Mouse (Mus musculus) CH12.LX (cell line): ENCODE results near the gene Srp14. TPM values are rescaled to one million over a fixed set of nuclear protein-coding genes. Genes with fewer than 3 reads are reported as not detected.

Experiments
- DNase-seq: peaks from one replicate; pipeline ENCODE4 v3.0.0-alpha.2; 2013; ENCODE audit errors: extremely low read depth
- H3K27ac ChIP-seq: 2 replicates; pipeline ENCODE4 v1.5.1; 2012; ENCODE audit warnings: low read depth, mild to moderate bottlenecking, control low read depth, moderate library complexity; ENCODE audit not compliant: insufficient read depth
- H3K27me3 ChIP-seq: replicated peaks from 2 replicates; pipeline ENCODE3; 2012; ENCODE audit warnings: inconsistent platforms
- H3K36me3 ChIP-seq, 2 experiments: replicated peaks in 1 of 2; 2 replicates each; pipeline versions ENCODE3 to v1.6.1; 2012; ENCODE audit warnings: inconsistent platforms in 1 of 2, low read length in 1 of 2, mild to moderate bottlenecking in 1 of 2, mixed read lengths in 1 of 2, moderate library complexity in 1 of 2; ENCODE audit not compliant: control insufficient read depth in 1 of 2, insufficient read depth in 1 of 2
- H3K4me1 ChIP-seq, 2 experiments: 2 replicates each; pipeline ENCODE4 v1.6.1; 2012; ENCODE audit warnings: inconsistent platforms in 1 of 2, moderate library complexity in 1 of 2; ENCODE audit not compliant: insufficient read depth in 2 of 2, control insufficient read depth in 1 of 2
- H3K4me2 ChIP-seq: 2 replicates; pipeline ENCODE4 v1.6.1; 2012; ENCODE audit warnings: low read depth, mild to moderate bottlenecking, control low read depth; ENCODE audit not compliant: poor library complexity, insufficient read depth, severe bottlenecking
- H3K4me3 ChIP-seq, 3 experiments: fragments of 150-350 bp in 1 of 3; sonication (generic) in 1 of 3; replicated peaks in 1 of 3; 2 replicates each; pipeline versions ENCODE3 to v1.5.1; 2011 to 2012; ENCODE audit warnings: low read depth in 2 of 3, low read length in 2 of 3, mild to moderate bottlenecking in 2 of 3, moderate library complexity in 2 of 3, control low read depth in 1 of 3, improper control_type of control experiment in 1 of 3, inconsistent platforms in 1 of 3, mixed read lengths in 1 of 3; ENCODE audit not compliant: poor library complexity in 1 of 3
- H3K79me2 ChIP-seq: replicated peaks from 2 replicates; pipeline ENCODE4 v1.6.1; 2012; ENCODE audit warnings: mild to moderate bottlenecking, moderate library complexity; ENCODE audit not compliant: control insufficient read depth, poor library complexity, insufficient read depth, severe bottlenecking; ENCODE audit errors: extremely low read depth
- H3K9ac ChIP-seq: 2 replicates; pipeline ENCODE4 v1.6.1; 2012; ENCODE audit warnings: low read depth, mild to moderate bottlenecking, control low read depth, moderate library complexity; ENCODE audit not compliant: insufficient read depth
- H3K9me3 ChIP-seq: replicated peaks from 2 replicates; pipeline ENCODE3; 2012; ENCODE audit warnings: low read length, inconsistent platforms, mixed read lengths
- BHLHE40 ChIP-seq: IDR thresholded peaks from 2 replicates; pipeline ENCODE4 v1.6.1; 2011; ENCODE audit warnings: mild to moderate bottlenecking, low read depth, low read length, improper control_type of control experiment
- CHD1 ChIP-seq: IDR thresholded peaks from 2 replicates; pipeline ENCODE4 v1.6.1; 2012; ENCODE audit warnings: low read depth, low read length, improper control_type of control experiment, inconsistent platforms
- ELF1 ChIP-seq: IDR thresholded peaks from 2 replicates; pipeline ENCODE4 v1.6.1; 2014; ENCODE audit warnings: low read depth, mild to moderate bottlenecking, inconsistent platforms, low read length, improper control_type of control experiment
- HCFC1 ChIP-seq: IDR thresholded peaks from 2 replicates; pipeline ENCODE4 v1.6.1; 2012; ENCODE audit warnings: low read depth, mild to moderate bottlenecking, inconsistent platforms, low read length, improper control_type of control experiment
- JUND ChIP-seq: conservative IDR thresholded peaks from 2 replicates; pipeline ENCODE4 v1.6.1; 2011; ENCODE audit warnings: low read depth, low read length, improper control_type of control experiment
- KAT2A ChIP-seq: IDR thresholded peaks from 2 replicates; pipeline ENCODE4 v1.6.1; 2012; ENCODE audit warnings: low read length, improper control_type of control experiment, inconsistent platforms; ENCODE audit not compliant: insufficient replicate concordance
- MAZ ChIP-seq: IDR thresholded peaks from 2 replicates; pipeline ENCODE4 v1.6.1; 2012; ENCODE audit warnings: low read depth, mild to moderate bottlenecking, inconsistent platforms, low read length, improper control_type of control experiment, moderate library complexity
- MXI1 ChIP-seq: IDR thresholded peaks from 2 replicates; pipeline ENCODE4 v1.6.1; 2011; ENCODE audit warnings: mild to moderate bottlenecking, low read depth, low read length, improper control_type of control experiment
- POLR2A ChIP-seq: IDR thresholded peaks from 2 replicates; pipeline ENCODE4 v1.6.1; 2011; ENCODE audit warnings: low read depth, mild to moderate bottlenecking, improper control_type of control experiment, low read length
- POLR2AphosphoS2 ChIP-seq: IDR thresholded peaks from 2 replicates; pipeline ENCODE4 v1.6.1; 2011; ENCODE audit warnings: low read depth, low read length, improper control_type of control experiment
- RAD21 ChIP-seq: IDR thresholded peaks from 2 replicates; pipeline ENCODE4 v1.6.1; 2011; ENCODE audit warnings: low read depth, mild to moderate bottlenecking, low read length, improper control_type of control experiment, moderate library complexity
- SIN3A ChIP-seq: IDR thresholded peaks from 2 replicates; pipeline ENCODE4 v1.6.1; 2012; ENCODE audit warnings: low read length, improper control_type of control experiment, inconsistent platforms
- SMC3 ChIP-seq: IDR thresholded peaks from 2 replicates; pipeline ENCODE4 v1.6.1; 2011; ENCODE audit warnings: low read depth, low read length, improper control_type of control experiment
- TBP ChIP-seq: conservative IDR thresholded peaks from 2 replicates; pipeline ENCODE4 v1.6.1; 2011; ENCODE audit warnings: low read depth, low read length, improper control_type of control experiment
- TCF12 ChIP-seq: IDR thresholded peaks from 2 replicates; pipeline ENCODE4 v1.6.1; 2014; ENCODE audit warnings: low read depth, mild to moderate bottlenecking, inconsistent platforms, low read length, improper control_type of control experiment
- UBTF ChIP-seq: IDR thresholded peaks from 2 replicates; pipeline ENCODE4 v1.6.1; 2012; ENCODE audit warnings: low read depth, mild to moderate bottlenecking, inconsistent platforms, low read length, improper control_type of control experiment, moderate library complexity
- USF2 ChIP-seq: conservative IDR thresholded peaks from 2 replicates; pipeline ENCODE4 v1.6.1; 2011; ENCODE audit warnings: low read depth, low read length, improper control_type of control experiment
- ZC3H11A ChIP-seq: IDR thresholded peaks from 2 replicates; pipeline ENCODE4 v1.6.1; 2012; ENCODE audit warnings: low read depth, mild to moderate bottlenecking, inconsistent platforms, low read length, improper control_type of control experiment
- dilution Hi-C: fragments of 300-500 bp; cut with MboI; formaldehyde crosslinking; loops from 2 replicates; pipeline ENCODE4 v1.14.3; 2020; ENCODE audit warnings: low sequenced_read_pairs; ENCODE audit not compliant: extremely low pct_unique_long_range_greater_than_20kb, extremely low pct_ligation_motif_present
- in situ Hi-C: fragments of 300-500 bp; cut with MboI; formaldehyde crosslinking; loops from 3 replicates; pipeline ENCODE4 v1.14.3; 2019; ENCODE audit warnings: low sequenced_read_pairs, low pct_ligation_motif_present, low pct_unique_long_range_greater_than_20kb, mixed read lengths
- polyA plus RNA-seq: library from polyadenylated mRNA; unstranded; fragments of >175 nt; gene quantifications from 2 replicates; pipeline ENCODE4 v1.2.1, GENCODE M21; 2012; ENCODE audit warnings: low read depth; ENCODE audit not compliant: insufficient read length
- total RNA-seq, 2 experiments: library from RNA; depleted of rRNA; stranded (reverse); fragments of 300-350 nt in 1 of 2; fragments of >200 nt in 1 of 2; gene quantifications; 2 replicates each; pipeline ENCODE4 v1.2.3; 2012 to 2014

Srp14 gene
- total and polyA plus RNA-seq, 3 experiments, result 139 to 215 (median 151) TPM

- Histone ChIP-seq H3K4me1 (no peaks in the 10 kb centered on the region), H3K9me3 (no peaks in the 10 kb centered on the region), H3K9ac (no peak overlapping the region), H3K36me3 (peaks cover 34 to 88% of the 10 kb centered on the region in 2 experiments), H3K4me3 (no peak overlapping the region), H3K79me2 (no peaks in the 10 kb centered on the region), H3K27me3 (no peaks in the 10 kb centered on the region), H3K27ac (no peak overlapping the region), H3K4me2 (no peak overlapping the region)
- no peak for TF ChIP-seq KAT2A
- TF ChIP-seq POLR2A, result no peak
- no peak for TF ChIP-seq UBTF
- no peak for TF ChIP-seq HCFC1
- TF ChIP-seq USF2, result no peak
- TF ChIP-seq ELF1, result no peak
- no peak for TF ChIP-seq POLR2AphosphoS2
- TF ChIP-seq JUND, result no peak
- TF ChIP-seq TBP, result no peak
- TF ChIP-seq SMC3, result no peak
- no peak for TF ChIP-seq MAZ
- no peak for TF ChIP-seq BHLHE40
- no peak for TF ChIP-seq SIN3A
- TF ChIP-seq RAD21, result no peak
- no peak for TF ChIP-seq CHD1
- no peak for TF ChIP-seq MXI1
- no peak for TF ChIP-seq ZC3H11A
- no peak for TF ChIP-seq TCF12
- DNase-seq, result no peak
- in situ Hi-C loops, result no loop called here
- dilution Hi-C loops, result no loop called here
Measured at GRCm38 (mm10) chr2:118428296-118428695, 51.2 kb downstream of the Srp14 start.

Other genes starting within 250 kb of the Srp14 start
- 0.17 and 0.38 TPM in 2 replicates for gene Fsip1, start 222.7 kb downstream of the Srp14 start, total RNA-seq (2012; rRNA removed)
- gene Fsip1, start 222.7 kb downstream of the Srp14 start, total RNA-seq (2014; rRNA removed), result 0.14 and 0.47 TPM in 2 replicates
- gene Fsip1, start 222.7 kb downstream of the Srp14 start, polyA plus RNA-seq, result 0.38 and 0.49 TPM in 2 replicates
- gene Gpr176, start 106.3 kb downstream of the Srp14 start, total RNA-seq (2012; rRNA removed), result not detected in 2 replicates
- not detected in 2 replicates for gene Gpr176, start 106.3 kb downstream of the Srp14 start, total RNA-seq (2014; rRNA removed)
- not detected in 2 replicates for gene Gpr176, start 106.3 kb downstream of the Srp14 start, polyA plus RNA-seq
- 15.7 and 18.1 TPM in 2 replicates for gene Eif2ak4, start 91.1 kb downstream of the Srp14 start, total RNA-seq (2012; rRNA removed)
- 15.0 and 16.1 TPM in 2 replicates for gene Eif2ak4, start 91.1 kb downstream of the Srp14 start, total RNA-seq (2014; rRNA removed)
- gene Eif2ak4, start 91.1 kb downstream of the Srp14 start, polyA plus RNA-seq, result 19.6 and 22.3 TPM in 2 replicates
- 3.4 and 5.6 TPM in 2 replicates for gene Bmf, start 70.0 kb upstream of the Srp14 start, total RNA-seq (2012; rRNA removed)
- gene Bmf, start 70.0 kb upstream of the Srp14 start, total RNA-seq (2014; rRNA removed), result 2.6 and 2.8 TPM in 2 replicates
- 1.1 and 1.4 TPM in 2 replicates for gene Bmf, start 70.0 kb upstream of the Srp14 start, polyA plus RNA-seq
- 91.5 and 98.3 TPM in 2 replicates for gene Bub1b, start 118.5 kb upstream of the Srp14 start, total RNA-seq (2012; rRNA removed)
- 113 and 118 TPM in 2 replicates for gene Bub1b, start 118.5 kb upstream of the Srp14 start, total RNA-seq (2014; rRNA removed)
- 99.3 and 113 TPM in 2 replicates for gene Bub1b, start 118.5 kb upstream of the Srp14 start, polyA plus RNA-seq
- 0.29 and 0.42 TPM in 2 replicates for gene Pak6, start 183.6 kb upstream of the Srp14 start, total RNA-seq (2012; rRNA removed)
- gene Pak6, start 183.6 kb upstream of the Srp14 start, total RNA-seq (2014; rRNA removed), result 0.05 and 0.11 TPM in 2 replicates
- gene Pak6, start 183.6 kb upstream of the Srp14 start, polyA plus RNA-seq, result 0.45 and 0.73 TPM in 2 replicates
- gene Ankrd63, start 224.3 kb upstream of the Srp14 start, total RNA-seq (2012; rRNA removed), result not detected in 2 replicates
- not detected in 2 replicates for gene Ankrd63, start 224.3 kb upstream of the Srp14 start, total RNA-seq (2014; rRNA removed)
- gene Ankrd63, start 224.3 kb upstream of the Srp14 start, polyA plus RNA-seq, result 0.07 and 0.08 TPM in 2 replicates
- 6.9 and 7.8 TPM in 2 replicates for gene Plcb2, start 248.7 kb upstream of the Srp14 start, total RNA-seq (2012; rRNA removed)
- 5.7 and 6.4 TPM in 2 replicates for gene Plcb2, start 248.7 kb upstream of the Srp14 start, total RNA-seq (2014; rRNA removed)
- 18.9 and 22.3 TPM in 2 replicates for gene Plcb2, start 248.7 kb upstream of the Srp14 start, polyA plus RNA-seq